Mouse (Mus musculus): ENCODE data around the gene Pias4.
"Not testable (repeated sequence)": the region's sequence is repeated elsewhere in the genome, so short reads cannot be mapped to it uniquely, and the experiment has no call there.

The Pias4 gene

DNA sequence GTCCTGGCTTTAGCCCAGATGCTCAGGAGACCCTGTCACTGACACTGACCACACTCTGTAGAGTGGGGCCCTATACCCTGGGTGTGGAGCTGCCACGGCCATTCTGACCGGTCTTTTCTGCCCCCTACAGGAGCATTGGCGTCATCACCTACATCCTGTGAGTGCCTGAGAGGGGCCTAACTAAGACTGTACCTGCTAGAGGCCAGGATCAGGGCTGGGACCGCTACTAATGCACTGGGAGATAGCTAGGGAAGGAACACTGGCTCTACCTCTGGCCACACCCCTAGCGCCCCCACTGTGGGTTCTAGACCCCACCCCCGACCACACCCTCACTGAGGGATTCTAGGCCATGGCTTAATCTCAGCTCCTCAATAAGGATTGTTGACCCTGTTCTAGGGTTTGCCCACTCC, 23.2 kb upstream of the Pias4 start:
- DNase-seq (ENCODE audit: low read depth, low spot score) = no peak

- DNase-seq (ENCODE audit: low read depth, low spot score) = no peak
Measured at GRCm38 (mm10) chr10:81190236-81190911, 22.7 kb upstream of the Pias4 start.

DNA sequence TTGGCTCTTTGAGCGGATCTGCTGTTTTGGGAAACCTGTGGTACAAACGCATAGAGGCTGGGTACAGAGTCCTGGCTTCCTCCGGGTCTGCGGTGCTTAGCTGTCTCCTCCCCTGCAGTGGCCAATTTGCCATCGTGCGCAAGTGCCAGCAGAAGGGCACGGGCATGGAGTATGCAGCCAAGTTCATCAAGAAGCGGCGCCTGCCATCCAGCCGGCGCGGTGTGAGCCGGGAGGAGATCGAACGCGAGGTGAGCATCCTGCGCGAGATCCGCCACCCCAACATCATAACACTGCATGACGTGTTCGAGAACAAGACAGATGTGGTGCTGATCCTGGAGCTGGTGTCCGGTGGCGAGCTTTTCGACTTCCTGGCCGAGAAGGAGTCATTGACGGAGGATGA, 22.1 kb upstream of the Pias4 start:
- no peak for DNase-seq (ENCODE audit: low read depth, low spot score)

DNA sequence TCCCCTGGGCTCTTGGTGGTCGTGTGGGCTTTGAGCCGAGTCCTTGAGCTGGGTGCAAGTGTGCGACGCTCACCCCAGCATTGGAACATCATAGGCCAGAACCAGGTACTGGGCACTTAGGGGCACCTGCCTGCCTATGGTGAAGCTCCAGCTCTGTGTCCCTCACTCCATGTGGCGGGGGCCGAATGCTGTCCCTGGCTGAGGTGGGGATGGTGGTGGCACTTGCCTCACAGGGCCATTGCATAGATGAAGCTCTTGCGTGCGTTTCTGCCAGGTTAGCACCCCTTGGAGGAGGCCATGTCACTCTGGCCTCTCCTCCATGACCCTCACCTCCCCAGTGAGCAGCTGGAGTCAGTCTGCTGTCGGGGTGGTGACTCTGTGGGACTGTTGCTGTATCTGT, 19.4 kb upstream of the Pias4 start:
- no peak for DNase-seq (ENCODE audit: low read depth, low spot score)

DNA sequence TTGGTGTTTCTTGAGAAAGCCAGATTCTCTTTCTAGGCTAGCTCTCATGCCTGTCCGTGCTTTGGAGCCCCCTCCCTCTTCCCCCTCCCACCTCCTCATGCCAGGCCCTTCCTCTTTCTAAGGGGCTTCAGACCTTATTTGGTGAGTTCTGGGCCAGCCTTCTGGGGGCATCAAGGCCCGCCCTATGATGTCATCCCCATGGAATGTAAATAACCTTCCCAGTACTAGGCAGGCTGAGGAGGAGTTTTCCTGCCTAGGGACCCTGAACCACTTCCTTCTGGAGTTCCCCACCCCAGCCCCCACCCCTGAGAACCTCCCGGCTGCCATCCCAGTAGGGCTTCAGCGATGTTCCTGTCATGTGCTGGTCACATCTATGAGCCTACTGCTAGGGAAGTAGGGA, 17.0 kb upstream of the Pias4 start:
- no peak for DNase-seq (ENCODE audit: low read depth, low spot score)

DNA sequence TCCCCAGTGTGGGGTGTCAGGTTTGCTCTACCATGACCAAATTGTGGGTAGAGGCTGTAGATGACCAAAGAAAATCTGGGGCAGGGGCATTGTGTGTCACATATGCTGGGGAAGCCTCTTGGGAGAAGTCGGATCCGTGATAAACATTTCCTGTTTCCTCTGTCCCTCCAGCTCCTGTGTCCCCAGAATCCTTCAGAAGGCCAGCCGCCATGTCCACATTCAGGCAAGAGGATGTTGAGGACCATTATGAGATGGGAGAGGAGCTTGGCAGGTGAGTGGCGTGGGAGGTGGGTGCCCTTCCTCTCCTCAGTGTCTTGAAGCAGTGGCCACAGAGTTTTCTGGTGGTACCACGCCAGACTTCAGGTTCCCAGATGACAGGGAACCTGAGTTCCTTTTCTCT, 16.1 kb upstream of the Pias4 start, which contains the start of gene 4930442H23Rik:
Gene 4930442H23Rik, minus strand, starts transcription at position 45 of the 400 bp plus-strand sequence.
- no peak for DNase-seq (ENCODE audit: low read depth, low spot score)

GRCm38 (mm10) chr10:81182336-81183333, 14.9 kb upstream of the Pias4 start, which contains the start of gene Dapk3:
Dapk3 (plus strand) TSS chr10:81183005.
- DNase-seq (ENCODE audit: low read depth, low spot score) = peak; percentile 99

- not testable (repeated sequence) for DNase-seq (ENCODE audit: low read depth, low spot score)
Measured at GRCm38 (mm10) chr10:81181860-81182259, 14.1 kb upstream of the Pias4 start.

DNA sequence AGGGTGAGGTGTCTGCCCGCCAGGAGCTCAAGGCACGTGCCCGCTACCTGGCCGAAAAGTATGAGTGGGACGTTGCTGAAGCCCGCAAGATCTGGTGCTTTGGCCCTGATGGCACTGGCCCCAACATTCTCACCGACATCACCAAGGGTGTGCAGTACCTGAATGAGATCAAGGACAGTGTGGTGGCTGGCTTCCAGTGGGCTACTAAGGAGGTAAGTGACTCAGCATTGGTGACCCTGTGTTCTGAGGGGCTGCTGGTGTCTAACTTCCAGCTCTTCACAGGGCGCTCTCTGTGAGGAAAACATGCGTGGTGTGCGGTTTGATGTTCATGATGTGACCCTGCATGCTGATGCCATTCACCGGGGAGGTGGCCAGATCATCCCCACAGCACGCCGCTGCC, 13.2 kb upstream of the Pias4 start:
- DNase-seq (ENCODE audit: low read depth, low spot score) = no peak

GRCm38 (mm10) chr10:81179451-81180342, 12.0 kb upstream of the Pias4 start:
- no peak for DNase-seq (ENCODE audit: low read depth, low spot score)

- no peak for DNase-seq (ENCODE audit: low read depth, low spot score)
Measured at GRCm38 (mm10) chr10:81178927-81179326, 11.2 kb upstream of the Pias4 start.

DNA sequence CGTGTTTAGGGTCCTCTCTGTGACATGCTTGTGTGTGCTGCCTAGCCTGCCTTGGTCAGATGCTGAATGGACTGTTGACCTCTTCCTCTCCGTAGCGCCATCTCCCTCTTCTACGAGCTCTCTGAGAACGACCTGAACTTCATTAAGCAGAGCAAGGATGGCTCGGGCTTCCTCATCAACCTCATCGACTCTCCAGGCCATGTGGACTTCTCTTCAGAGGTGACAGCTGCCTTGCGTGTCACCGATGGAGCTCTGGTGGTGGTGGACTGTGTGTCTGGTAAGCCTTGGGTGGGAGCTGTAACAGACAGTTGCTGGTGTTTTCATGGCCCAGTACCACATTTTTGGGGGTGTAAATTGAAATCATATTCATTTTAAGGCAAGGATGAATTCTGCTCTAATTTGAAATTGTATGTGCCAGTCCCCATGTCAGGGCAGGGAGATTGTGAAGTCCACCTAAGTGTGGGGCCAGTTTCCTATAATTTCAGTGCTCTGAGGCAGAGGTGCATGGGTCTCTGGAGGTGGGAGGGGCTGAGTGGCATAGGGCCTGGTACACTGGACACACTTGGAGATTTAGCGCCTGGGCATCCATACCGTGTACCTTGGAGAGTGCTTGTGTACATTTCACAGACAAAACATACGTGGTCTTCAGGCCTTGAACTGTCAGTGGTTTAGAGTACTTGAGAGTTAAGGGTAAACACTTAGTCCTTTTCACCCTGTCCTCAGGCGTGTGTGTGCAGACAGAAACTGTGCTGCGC, 10.4 kb upstream of the Pias4 start:
- no peak for DNase-seq (ENCODE audit: low read depth, low spot score)

DNA sequence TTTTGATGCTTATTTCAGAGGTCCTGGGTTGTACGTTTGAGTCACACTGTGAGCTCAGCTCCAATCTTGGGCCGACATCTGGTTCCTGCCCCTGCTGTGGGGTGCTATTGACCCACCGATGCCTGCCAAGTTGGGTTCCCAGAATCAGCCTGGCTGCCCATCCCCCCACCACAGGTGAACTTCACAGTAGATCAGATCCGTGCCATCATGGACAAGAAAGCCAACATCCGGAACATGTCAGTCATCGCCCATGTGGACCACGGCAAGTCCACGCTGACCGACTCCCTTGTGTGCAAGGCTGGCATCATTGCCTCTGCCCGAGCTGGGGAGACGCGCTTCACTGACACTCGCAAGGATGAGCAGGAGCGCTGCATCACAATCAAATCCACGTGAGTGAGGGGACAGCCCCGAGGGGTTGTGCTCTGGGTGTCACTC, 9.8 kb upstream of the Pias4 start:
- no peak for DNase-seq (ENCODE audit: low read depth, low spot score)

GRCm38 (mm10) chr10:81176466-81177271, 8.9 kb upstream of the Pias4 start, which contains the start of gene Eef2:
Eef2 (plus strand) TSS chr10:81176631.
- DNase-seq (ENCODE audit: low read depth, low spot score) = peak; percentile 97

GRCm38 (mm10) chr10:81175936-81176465, 8.3 kb upstream of the Pias4 start:
- DNase-seq (ENCODE audit: low read depth, low spot score) = no peak

- DNase-seq (ENCODE audit: low read depth, low spot score) = not testable (repeated sequence)
Measured at GRCm38 (mm10) chr10:81175345-81175701, 7.6 kb upstream of the Pias4 start.

DNA sequence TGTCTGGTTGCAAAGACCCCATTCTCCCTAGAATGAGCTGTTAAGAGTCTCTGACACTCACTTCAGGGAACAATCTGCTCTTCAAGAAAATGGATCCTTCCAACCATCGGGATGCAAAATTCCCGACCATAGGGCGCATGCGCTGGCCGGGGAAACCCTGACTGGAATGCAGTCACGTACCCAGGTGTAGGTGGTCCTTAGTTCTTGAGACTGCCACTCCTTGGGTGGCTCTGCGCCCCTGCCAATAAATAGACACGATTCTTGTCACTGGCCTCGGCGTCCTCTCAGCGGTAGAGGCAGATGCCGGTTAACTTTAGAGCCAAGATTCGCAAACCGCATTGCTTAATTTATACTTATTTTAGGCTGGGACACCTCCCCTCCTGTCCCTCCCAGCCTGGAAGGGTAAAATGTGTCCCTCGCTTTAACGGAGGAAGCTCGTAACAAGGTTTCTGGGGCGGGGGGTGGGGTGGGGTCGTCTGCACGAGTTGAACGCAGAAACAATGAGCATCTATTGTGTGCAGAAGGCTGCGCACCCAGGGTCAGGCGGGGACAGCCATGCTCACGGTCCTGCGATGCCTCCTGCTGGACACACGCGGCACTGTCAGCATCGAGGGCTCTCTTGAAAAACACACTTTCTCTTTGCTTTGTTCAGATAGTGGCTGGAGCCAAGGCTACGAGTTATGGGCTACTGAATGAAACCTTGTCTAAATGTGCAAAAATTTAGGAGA, 7.1 kb upstream of the Pias4 start:
- no peak for DNase-seq (ENCODE audit: low read depth, low spot score)

DNA sequence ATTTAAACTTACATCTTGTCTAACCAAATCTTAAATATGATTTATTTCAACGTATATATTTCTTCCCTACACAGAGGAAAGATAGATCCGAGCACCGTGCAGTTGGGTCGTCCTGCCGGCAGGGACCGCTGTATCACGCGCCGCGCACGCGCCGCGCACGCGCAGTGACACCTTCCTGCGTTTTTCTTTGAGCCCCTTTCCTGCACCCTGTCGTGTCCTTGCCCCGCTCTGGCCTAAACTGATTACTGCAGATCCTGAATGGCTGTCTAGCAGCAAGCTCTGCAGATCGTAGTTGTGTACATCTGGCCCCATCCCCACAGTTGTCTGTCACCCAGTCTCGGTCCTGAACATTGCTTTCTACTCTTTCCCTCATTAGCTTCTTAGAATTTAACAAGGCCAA, 5.4 kb upstream of the Pias4 start:
- DNase-seq (ENCODE audit: low read depth, low spot score) = peak; percentile 75

DNA sequence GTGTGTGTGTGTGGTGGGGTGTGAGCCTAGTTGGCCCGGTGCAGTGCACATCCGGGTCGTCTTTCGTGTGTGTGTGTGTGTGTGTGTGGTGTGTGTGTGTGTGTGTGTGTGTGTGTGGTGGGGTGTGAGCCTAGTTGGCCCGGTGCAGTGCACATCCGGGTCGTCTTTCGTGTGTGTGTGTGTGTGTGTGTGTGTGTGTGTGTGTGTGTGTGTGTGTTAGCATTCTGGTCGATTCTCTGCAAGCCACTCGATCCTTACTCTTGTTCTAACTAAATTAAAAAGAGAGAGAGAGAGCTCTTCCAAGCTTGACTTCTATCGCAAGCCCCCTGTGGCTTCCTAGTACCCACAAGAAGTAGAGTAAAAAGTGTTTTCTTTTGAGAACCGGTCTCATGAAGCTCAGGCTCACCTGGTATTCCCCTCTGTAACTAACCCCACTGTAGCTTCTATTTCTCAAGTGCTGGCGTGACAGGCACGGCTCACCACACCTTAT, 1.7 kb upstream of the Pias4 start:
- DNase-seq (ENCODE audit: low read depth, low spot score) = not testable (repeated sequence)
